Mouse (Mus musculus) intestine, embryonic 16.5 days (tissue): ENCODE data around the gene Yy2. TPM values are rescaled to one million over a fixed set of nuclear protein-coding genes. Genes with fewer than 3 reads are reported as not detected.

Experiments used
- ATAC-seq: fragments of 200-750 bp; cut with Nextera tagmentation; 2 replicates; pipeline ENCODE4 v1.8.0; 2017; ENCODE audit warnings: moderate TSS enrichment, moderate library complexity
- H3K27ac ChIP-seq: fragments of 300-500 bp; sonication (generic); 2 replicates; pipeline ENCODE4 v1.5.1; 2014; ENCODE audit warnings: mild to moderate bottlenecking, low read length
- H3K27me3 ChIP-seq: fragments of 300-500 bp; sonication (generic); replicated peaks from 2 replicates; pipeline ENCODE4 v1.6.1; 2014; ENCODE audit warnings: low read length, control low read depth, mixed read lengths; ENCODE audit not compliant: control insufficient read depth, insufficient read depth
- H3K36me3 ChIP-seq: fragments of 300-500 bp; sonication (generic); 2 replicates; pipeline ENCODE4 v1.6.1; 2014; ENCODE audit warnings: low read length, control low read depth; ENCODE audit not compliant: control insufficient read depth, insufficient read depth
- H3K4me1 ChIP-seq: fragments of 300-500 bp; sonication (generic); 2 replicates; pipeline ENCODE4 v1.6.1; 2014; ENCODE audit warnings: low read length, control low read depth, mixed read lengths; ENCODE audit not compliant: control insufficient read depth, insufficient read depth
- H3K4me2 ChIP-seq: fragments of 300-500 bp; sonication (generic); 2 replicates; pipeline ENCODE4 v1.6.1; 2014; ENCODE audit warnings: low read depth, low read length, control low read depth
- H3K4me3 ChIP-seq: fragments of 300-500 bp; sonication (generic); 2 replicates; pipeline ENCODE4 v1.5.1; 2014; ENCODE audit warnings: mild to moderate bottlenecking, low read length
- H3K9ac ChIP-seq: fragments of 300-500 bp; sonication (generic); 2 replicates; pipeline ENCODE4 v1.6.1; 2014; ENCODE audit warnings: low read depth, low read length
- H3K9me3 ChIP-seq: fragments of 300-500 bp; sonication (generic); 2 replicates; pipeline ENCODE4 v1.6.1; 2016; ENCODE audit warnings: low read length, control low read depth; ENCODE audit not compliant: control insufficient read depth
- WGBS: fragments of 180-500 bp; shearing (Covaris S2); extraction: QIAGEN DNeasy Blood & Tissue Kit; methylation state at CpG from one replicate; pipeline ENCODE4 v1.1.7; 2014; 5-methylcytosine and 5-hydroxymethylcytosine counted together
- polyA plus RNA-seq: library from polyadenylated mRNA; unstranded; fragments of >200 nt; fragmentation: Nextera tagmentation; extraction: Ambion mirVana; gene quantifications from 2 replicates; pipeline ENCODE4 v1.2.1, GENCODE M21; 2015

Yy2 gene
- polyA plus RNA-seq, 1 experiment from 2014 or later = 1.7 TPM

DNA sequence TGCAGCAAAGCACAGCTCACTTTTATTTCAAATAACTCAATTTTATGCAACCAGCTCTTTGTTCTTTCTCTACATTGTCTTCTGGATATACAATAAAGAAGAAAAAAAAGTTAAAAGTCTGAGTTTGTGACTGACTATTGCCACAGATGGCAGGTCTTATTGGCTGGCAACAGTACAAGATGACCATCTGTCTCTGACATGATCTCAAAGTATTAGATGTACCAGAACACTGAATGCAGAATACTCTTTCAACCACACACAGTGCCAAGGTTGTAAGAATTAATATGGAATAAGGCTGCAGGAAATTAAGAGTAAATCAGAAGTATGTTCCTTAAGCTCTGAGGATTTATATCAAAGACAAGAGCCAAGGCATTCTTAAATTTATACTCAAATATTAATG is 17.6 kb upstream of the Yy2 start:
- no peak overlapping the region for H3K9ac ChIP-seq
- H3K36me3 ChIP-seq = no peaks in the 10 kb centered on the region
- ATAC-seq = no peak
- no peak overlapping the region for H3K4me2 ChIP-seq
- no peak overlapping the region for H3K27ac ChIP-seq
- no peaks in the 10 kb centered on the region for H3K27me3 ChIP-seq
- no peak overlapping the region for H3K4me3 ChIP-seq
- no peaks in the 10 kb centered on the region for H3K9me3 ChIP-seq
- no peaks in the 10 kb centered on the region for H3K4me1 ChIP-seq

DNA sequence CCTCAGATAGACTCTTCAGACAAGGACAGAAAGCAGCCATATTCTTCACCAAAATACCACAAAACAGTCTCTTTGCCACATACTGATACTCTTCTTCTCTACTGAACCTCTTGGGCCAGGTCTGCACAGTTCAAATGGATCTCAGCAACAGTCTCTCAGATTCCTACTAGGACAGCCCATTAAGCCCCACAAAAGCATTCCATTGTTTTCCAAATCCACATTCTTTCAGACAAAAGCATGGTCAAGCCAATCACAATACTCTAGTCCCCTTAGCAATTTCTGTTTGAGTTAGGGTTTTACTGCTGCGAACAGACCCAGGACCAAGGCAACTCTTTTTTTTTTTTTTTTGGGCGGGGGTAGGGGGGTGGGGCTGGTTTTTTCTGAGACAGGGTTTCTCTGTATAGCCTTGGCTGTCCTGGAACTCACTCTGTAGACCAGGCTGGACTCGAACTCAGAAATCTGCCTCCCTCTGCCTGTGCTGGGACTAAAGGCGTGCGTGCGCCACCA is 10.4 kb upstream of the Yy2 start:
- no peak overlapping the region for H3K9ac ChIP-seq
- no peaks in the 10 kb centered on the region for H3K27me3 ChIP-seq
- no peaks in the 10 kb centered on the region for H3K36me3 ChIP-seq
- H3K27ac ChIP-seq = no peak overlapping the region
- no peak for ATAC-seq
- no peak overlapping the region for H3K4me2 ChIP-seq
- no peaks in the 10 kb centered on the region for H3K4me1 ChIP-seq
- no peaks in the 10 kb centered on the region for H3K9me3 ChIP-seq
- WGBS = 88% methylated on average over 6 of the region's 6 CpGs
- H3K4me3 ChIP-seq = no peak overlapping the region

DNA sequence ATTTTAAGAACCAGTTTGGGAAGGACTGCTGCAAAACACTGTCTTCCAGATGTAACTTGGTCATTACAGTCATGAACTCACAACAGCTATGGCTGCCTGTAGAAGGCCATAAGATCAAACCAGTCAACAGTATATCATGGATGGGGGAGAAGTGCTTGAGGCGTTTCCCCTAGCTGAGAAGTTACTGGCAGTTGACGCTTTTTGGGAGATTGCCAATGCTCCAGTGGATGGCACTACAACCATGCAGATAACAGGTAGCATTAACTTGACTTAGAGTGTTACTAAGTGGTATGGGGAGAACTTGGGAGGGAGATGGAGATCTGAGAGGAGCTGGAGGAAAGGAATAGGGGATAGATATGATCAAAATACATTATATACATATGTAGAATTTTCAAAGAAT is 5.9 kb upstream of the Yy2 start:
- Histone ChIP-seq H3K27me3 (no peaks in the 10 kb centered on the region), H3K4me1 (no peaks in the 10 kb centered on the region), H3K9ac (no peak overlapping the region), H3K27ac (no peak overlapping the region), H3K4me3 (no peak overlapping the region), H3K36me3 (no peaks in the 10 kb centered on the region), H3K4me2 (no peak overlapping the region), H3K9me3 (no peaks in the 10 kb centered on the region)
- no peak for ATAC-seq
- WGBS = 80% methylated on average over 2 of the region's 2 CpGs

DNA sequence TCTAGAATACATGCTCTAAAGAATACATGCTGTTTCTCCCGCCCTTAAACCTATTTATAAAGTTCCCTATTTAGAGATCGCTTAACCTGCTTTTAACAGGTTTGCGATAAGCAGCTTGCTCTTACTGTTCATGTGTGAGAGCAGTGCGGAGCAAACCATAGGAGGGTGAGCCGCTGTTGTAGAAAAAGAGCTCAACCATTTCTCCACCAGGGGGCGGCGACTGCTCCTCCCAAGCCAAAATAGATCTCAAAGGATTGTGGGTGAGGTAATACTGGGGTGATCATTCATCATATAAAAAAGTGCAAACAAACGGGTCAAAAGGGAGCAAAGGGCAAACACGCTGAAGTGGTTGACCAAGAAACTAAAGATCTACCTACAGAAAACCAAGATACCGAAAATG is 5.0 kb downstream of the Yy2 start:
- Histone ChIP-seq H3K9ac (no peak overlapping the region), H3K27me3 (no peaks in the 10 kb centered on the region), H3K27ac (no peak overlapping the region), H3K4me2 (no peak overlapping the region), H3K4me3 (no peak overlapping the region), H3K4me1 (no peaks in the 10 kb centered on the region), H3K36me3 (no peaks in the 10 kb centered on the region), H3K9me3 (no peaks in the 10 kb centered on the region)
- no peak for ATAC-seq
- WGBS = 80% methylated on average over 10 of the region's 10 CpGs

DNA sequence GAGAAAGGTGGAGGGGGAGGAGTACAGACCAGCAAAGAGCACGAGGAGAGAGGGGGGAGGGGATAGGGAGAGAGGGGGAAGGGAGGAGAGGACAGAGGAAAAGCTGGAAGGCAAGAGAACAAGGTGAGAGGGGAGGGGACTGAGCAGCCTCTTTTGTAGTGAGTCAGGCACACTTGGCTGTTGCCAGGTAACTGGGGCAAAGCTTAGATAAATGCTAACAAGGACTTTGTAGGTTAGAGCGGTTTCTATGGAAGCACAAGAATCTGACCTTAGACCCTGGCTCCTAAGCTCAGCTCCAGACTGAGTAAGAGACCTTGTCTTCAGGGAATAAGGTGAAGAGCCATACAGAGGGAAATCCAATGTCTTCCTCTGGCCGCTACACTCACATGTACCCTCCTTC is 21.7 kb downstream of the Yy2 start:
- Histone ChIP-seq H3K4me3 (no peak overlapping the region), H3K4me1 (no peaks in the 10 kb centered on the region), H3K9ac (no peak overlapping the region), H3K4me2 (no peak overlapping the region), H3K27me3 (no peaks in the 10 kb centered on the region), H3K27ac (no peak overlapping the region), H3K9me3 (no peaks in the 10 kb centered on the region), H3K36me3 (no peaks in the 10 kb centered on the region)
- peak; percentile 99 for ATAC-seq
- WGBS = 16% methylated on average over 3 of the region's 3 CpGs

Other genes starting within 250 kb of the Yy2 start
- 0.07 TPM in 1 of 2 replicates, not detected in the other for gene Phex, start 153.7 kb downstream of the Yy2 start, polyA plus RNA-seq
- 27.1 and 33.1 TPM in 2 replicates for gene Sms, start 76.7 kb downstream of the Yy2 start, polyA plus RNA-seq
- 16.8 and 17.9 TPM in 2 replicates for gene Mbtps2, start 29.7 kb upstream of the Yy2 start, polyA plus RNA-seq
- 1.4 and 1.6 TPM in 2 replicates for gene Smpx, start 129.9 kb upstream of the Yy2 start, polyA plus RNA-seq
- 0.09 and 0.18 TPM in 2 replicates for gene Klhl34, start 249.4 kb upstream of the Yy2 start, polyA plus RNA-seq